Mouse (Mus musculus) urinary bladder, postnatal 25 days (tissue): ENCODE results near the gene Cd22.
A peak's percentile ranks its signal among the peaks of the same experiment; 100 is the strongest.
"Not testable (repeated sequence)": the region's sequence is repeated elsewhere in the genome, so short reads cannot be mapped to it uniquely, and the experiment has no call there.

Source experiments
- DNase-seq: peaks from one replicate; pipeline ENCODE4 v3.0.0; 2022; ENCODE audit warnings: low spot score

Cd22 gene

DNA sequence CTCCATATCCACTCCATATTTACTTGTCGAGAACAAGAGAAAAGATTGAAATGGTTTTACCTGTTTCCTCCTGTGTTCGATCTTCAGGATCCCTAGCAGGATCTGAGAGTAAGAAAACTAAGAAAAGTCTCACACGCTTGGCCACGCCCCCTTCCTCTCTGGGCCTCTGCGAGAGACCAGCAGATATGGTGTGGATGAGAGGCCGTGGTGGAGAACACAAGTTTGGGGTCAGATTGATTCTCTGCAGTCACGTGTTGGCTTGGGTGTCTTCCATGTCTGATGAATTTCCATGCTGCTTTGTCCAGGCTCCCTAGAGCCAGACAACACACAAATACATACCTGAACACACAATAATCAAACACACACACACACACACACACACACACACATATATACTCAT, at the start of gene Cd22:
Cd22 (minus strand) TSS at position 167 of the 400 bp plus-strand sequence.
- DNase-seq: no peak

- not testable (repeated sequence) for DNase-seq
Measured at GRCm38 (mm10) chr7:30924581-30924980, 44.4 kb upstream of the Cd22 start, which contains the start of gene Hamp2. TSS of gene Hamp2 (minus strand) at chr7:30924681.

DNA sequence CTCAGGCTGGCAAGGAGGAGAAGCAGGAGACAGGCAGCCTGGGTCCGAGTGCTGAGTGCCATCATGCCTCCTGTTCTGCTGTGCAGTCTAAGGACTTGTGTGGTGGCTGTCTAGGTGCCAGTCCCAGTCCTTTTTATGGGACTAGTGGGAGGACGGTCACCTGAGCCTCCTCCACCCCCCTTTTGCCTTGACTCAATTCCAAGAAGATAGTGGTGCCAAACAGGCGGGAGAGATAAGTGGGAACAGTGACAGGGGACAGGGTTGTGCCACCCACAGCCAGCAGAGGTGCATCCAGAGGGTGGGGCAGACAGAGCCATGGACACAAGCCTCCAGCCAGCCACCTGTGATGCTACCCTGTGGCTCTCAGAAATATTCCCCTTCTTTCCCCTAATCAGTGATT, 43.9 kb upstream of the Cd22 start:
- no peak for DNase-seq

DNA sequence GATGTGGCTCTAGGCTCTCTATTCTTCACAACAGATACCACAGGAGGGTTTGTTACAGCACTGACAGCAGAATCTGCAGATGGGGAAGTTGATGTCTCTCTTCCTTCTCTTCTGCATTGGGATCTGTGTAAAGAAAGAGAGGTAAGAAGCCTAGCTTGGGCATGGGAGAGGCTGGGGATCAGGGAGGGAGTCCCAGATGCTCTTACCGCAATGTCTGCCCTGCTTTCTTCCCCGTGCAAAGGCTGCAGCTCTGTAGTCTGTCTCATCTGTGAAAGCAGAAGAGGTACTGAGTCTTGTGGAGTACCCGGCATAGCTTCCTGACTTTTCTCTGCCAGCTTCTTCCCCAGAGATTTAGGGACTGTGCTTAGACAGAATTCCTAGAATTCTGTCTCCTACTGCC, 42.3 kb upstream of the Cd22 start:
- DNase-seq: not testable (repeated sequence)

- no peak for DNase-seq
Measured at GRCm38 (mm10) chr7:30920217-30920616, 40.1 kb upstream of the Cd22 start.

GRCm38 (mm10) chr7:30917219-30917618, 37.1 kb upstream of the Cd22 start:
- no peak for DNase-seq

DNA sequence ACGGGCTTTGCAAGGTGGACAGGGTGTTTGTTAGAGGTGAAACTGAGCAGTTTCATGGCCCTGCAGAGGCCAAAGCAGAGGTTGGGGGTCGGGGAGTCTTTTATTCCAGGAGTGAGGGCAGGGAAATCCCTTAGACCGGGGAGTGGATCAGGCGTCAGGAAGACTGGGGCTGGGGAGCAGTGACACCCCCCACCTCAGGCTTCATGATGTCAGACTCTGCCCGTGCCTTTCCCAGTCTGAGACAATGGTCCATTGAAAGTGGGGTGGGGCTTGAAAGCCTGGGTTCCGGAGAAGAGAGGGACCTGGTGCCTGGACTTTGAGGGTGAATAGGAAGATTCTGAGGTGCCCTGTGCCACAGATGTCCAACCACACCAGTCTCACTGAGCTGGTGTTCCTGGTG, 36.6 kb upstream of the Cd22 start:
- DNase-seq: no peak

GRCm38 (mm10) chr7:30914732-30915131, 34.6 kb upstream of the Cd22 start, which contains the start of gene Mag:
TSS of gene Mag (minus strand) at chr7:30914873.
- no peak for DNase-seq

DNA sequence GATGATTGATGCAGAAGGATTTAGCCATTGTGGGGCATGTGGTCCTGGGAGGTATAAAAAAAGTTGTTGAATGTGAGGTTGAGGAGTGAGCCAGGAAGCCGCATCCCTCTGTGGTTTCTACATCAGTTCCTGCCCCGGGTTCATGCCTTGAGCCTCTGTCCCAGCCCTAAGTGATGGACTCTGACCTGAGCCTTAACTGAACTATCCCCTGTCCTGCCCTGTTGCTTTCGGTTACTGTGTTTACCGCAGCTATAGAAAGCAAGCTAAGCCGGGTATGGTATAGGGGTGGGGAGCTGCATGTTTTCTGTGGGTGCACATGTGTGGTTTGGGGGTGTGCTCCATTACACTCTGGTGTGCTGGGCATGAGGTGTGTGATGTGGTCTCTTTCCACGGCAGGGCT, 29.6 kb upstream of the Cd22 start:
- DNase-seq: no peak

DNA sequence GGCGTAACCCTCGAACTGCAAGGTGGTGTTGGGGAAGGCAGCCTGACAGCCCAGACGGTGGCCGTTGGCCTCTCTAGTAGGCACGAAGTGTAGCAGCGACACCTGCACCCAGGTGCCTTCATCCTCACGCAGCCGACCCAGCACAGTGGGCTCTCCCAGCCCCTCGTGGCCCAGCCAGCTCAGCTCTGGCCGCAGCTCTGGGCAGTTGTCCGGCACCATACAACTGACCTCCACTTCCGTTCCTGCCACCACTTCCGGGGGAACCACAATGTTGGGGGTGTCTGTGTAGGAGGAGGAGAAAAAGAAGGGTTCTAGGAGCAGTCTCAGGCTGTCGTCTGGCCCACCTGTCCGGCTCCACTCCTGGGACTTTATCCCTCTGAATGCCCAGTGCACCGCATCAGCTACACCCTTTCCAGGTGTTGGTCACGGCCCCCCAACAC, 28.9 kb upstream of the Cd22 start:
- no peak for DNase-seq

DNA sequence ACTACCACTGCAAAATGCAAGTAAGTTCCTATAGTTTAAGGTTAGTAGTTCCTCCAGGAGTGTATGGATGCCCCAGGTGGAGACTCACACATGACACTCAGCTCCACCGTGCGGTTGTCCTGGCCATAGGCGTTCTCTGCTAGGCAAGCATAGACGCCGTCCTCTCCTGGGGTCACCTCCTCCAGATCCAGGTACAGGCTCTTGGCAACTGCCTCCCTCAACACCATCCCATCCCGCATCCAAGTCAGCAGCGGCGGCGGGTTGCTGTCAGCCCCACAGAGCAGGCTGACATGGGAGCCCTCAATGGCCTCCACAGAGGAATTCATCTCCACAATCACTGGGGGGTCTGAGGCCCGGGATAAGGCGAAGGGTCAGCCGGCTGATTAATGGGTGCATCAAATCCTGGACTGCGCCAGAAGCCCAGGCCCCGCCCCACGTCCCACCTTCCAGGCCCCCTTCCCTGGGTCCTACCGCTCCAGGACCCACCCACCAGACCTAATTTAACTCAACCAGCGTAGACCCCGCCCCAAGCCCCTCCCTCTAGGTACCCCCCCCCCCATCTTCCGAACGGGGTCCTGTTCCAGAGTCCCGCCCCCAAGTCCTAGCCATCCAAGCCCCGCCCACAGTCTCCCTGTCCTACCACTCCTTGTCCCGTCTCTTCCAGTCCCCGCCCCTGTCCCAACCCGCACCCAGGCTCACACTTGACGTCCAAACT, 28.3 kb upstream of the Cd22 start:
- no peak for DNase-seq

GRCm38 (mm10) chr7:30904042-30904441, 23.9 kb upstream of the Cd22 start:
- DNase-seq: no peak

DNA sequence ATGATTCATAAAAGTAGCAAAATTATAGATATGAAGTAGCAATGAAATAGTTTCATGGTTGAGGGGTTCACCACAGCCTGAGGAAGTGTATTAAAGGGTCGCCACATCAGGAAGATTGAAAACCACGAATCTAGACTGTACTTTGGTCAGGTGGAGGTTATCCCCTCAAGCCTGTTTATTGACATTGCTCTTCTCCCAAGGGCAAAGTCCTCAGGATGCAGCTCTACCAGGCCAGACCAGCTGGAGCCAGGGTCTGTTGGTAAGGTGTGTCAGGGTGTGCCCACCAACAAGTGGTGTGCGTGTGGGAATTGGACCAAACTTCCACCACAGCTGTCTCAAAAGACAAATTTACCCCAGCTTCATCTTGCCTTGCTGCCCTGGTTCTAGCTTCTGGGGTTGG, 15.1 kb upstream of the Cd22 start:
- no peak for DNase-seq

DNA sequence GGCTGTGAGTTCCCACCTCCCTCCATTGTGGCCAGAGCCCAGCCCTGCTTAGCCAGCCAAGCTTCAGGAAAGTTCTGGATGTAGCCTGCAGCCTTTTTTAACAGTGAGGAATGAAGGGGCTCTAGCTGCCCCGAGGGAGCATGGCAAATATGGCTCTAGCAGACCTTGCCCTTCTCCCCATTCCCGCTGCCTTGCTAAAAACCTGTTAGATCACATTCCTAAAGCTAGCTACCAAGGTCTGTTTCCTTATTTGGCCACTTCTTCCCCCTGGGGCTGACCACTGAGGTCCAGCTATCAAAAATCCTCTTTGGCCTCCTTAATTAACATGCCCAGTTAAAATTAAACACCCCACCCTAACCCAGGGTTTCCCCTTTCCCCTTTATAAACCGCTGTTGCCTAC, 12.4 kb upstream of the Cd22 start:
- no peak for DNase-seq

DNA sequence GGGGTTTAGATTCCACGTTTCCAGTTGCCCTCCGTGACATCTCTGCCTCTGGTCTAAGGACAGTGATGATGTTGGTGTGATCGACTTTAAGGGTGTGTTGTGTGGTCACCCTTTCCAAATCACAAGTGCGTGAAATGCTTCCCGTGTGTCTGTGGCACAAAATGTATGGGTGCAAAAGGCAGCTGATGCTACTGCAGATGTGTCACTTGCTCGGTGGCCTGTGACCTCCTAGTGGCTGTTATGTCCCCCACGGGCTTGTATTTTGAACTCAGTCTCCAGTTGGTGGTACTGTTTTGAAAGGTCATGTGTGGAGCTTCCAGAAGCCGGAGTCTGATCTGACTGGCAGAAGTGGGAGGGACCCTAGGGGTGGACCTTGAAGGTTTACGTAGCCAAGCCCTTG, 11.6 kb upstream of the Cd22 start:
- DNase-seq: no peak

DNA sequence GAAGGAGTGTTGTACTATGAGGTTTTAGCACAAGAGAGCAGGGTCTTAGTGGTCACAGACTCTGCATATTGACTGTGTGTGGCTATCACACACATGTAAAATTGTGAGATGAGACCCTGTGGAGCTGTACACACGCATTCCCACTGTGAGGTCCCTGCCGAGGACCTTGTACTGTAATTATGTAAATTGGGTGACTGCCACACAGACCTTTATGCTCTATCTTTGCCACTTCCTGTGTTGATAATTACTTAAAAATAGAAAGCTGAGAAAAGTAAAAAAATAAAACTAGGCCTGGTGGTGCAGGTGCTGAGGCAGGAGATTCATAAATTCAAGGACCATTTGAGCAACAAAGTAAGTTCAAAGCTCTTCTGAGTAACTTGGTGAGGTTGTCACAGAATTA, 10.5 kb upstream of the Cd22 start:
- no peak for DNase-seq

GRCm38 (mm10) chr7:30888786-30889185, 8.6 kb upstream of the Cd22 start:
- DNase-seq: no peak

DNA sequence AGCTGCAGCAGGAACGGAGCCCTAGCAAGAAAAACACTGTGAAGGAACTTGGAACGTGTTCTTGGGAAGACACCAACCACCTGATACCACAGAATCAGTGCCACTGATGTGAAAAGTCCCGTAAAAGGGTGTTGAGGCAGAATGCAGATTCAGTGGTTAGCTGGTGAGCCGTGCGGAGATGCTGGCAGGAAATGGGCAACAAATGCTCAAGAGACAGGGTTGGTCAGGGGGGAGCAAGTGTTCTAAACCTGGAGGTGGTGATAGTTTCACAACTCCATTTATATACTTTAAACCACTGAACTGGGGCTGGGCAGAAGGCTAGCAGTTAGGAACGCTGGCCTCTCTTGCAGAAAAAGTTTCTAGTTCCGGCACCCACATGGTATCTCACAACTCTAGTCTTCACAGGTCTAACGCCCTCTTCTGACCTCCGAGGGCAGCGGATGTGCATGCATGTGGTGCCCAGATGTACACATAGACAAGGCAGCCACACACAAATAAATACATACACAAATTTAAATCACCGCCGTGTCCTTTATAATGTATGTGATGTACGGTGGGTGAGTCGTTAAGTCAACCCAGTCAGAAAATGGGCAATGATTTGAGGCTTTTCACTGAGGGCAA, 7.5 kb upstream of the Cd22 start:
- DNase-seq: no peak

DNA sequence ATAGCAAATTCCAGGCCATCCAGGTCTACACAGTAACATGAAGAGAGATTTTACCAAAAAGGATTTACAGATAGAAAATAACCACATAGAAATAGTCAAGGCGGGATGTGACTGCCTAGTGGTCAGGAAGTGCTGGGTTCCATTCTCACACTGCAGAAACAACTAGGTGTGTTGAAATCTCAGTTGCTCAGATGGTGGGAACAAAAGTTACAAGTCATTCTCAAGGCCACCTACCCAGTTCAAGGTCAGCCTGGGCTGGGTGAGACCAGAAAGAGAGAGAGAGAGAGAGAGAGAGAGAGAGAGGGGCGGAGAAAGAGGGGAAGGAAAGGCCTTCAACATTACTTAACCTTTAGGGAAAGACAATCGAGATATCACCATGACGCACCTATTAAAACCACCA, 6.7 kb upstream of the Cd22 start:
- DNase-seq: no peak

DNA sequence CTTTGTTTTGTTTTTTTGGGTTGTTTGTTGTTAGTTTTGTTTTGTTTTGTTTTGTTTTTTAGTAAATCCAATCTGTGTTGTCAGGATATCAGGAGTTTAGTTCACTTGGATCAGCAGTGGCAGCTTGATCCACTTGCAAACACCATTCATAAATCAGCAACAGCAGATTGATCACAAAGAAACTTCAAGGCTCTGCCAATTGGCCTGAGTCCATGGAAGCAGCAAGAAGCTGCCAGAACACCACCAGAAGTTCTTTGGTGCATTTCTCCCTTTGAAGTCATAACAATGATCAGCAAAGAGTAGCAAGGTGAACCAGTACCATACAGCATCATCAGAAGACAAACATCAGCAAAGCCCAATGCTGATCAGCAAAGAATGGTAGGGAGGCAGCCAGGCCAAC, 3.9 kb upstream of the Cd22 start:
- no peak for DNase-seq

GRCm38 (mm10) chr7:30881367-30881766, 1.2 kb upstream of the Cd22 start:
- no peak for DNase-seq

DNA sequence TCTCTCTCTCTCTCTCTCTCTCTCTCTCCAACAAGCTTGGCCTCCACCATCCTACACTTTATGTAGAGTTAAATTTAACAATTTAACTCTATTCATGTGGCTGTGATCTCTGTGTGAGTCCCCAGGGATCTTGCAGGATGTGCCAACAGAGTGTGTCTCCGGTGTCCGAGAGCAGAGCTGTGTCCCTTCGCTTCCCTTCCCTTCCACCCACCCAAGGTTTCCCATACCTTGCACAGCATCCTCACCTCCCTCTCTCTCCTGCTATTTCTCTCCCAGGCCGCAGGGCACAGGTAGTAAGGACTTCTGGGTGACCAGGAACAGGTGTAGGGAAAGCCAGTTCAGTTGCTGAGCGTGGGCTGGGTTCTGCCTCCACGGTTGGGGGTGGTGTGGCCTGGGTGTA, 1.2 kb downstream of the Cd22 start:
- DNase-seq: no peak

GRCm38 (mm10) chr7:30873083-30873482, 7.1 kb downstream of the Cd22 start:
- peak; percentile 80 for DNase-seq

DNA sequence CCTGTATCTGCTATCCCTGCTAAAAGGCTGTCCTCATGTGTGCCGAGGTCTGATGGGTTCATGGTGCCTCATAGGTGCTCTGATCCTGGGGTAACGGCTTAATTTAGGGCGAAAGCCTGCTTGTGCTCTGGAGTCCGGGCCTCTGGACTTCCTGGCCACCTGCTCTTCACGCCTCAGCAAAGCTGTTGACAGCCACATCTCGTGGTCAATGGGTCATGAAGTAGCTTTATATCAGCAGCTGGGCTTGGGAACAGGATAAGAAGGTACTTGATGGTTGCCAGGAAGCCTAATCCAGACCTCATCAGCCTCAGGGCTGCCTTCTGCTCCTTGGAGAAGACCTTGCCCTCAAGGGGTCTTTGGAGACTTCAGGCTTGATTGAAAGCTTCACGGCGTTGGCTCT, 16.8 kb downstream of the Cd22 start:
- no peak for DNase-seq
